Mouse (Mus musculus) heart, embryonic 14.5 days (tissue): ENCODE measurements around the gene Myh9. TPM values are rescaled to one million over a fixed set of nuclear protein-coding genes. Genes with fewer than 3 reads are reported as not detected.

Source experiments
- ATAC-seq: fragments of 200-750 bp; cut with Nextera tagmentation; 2 replicates; pipeline ENCODE4 v1.8.0; 2017; ENCODE audit warnings: low read depth, moderate TSS enrichment; ENCODE audit not compliant: insufficient number of reproducible peaks, insufficient read depth, low FRiP score
- H3K27ac ChIP-seq, 2 experiments: fragments of 200-500 bp in 1 of 2; fragments of 300-500 bp in 1 of 2; sonication (generic) in 1 of 2; replicated peaks in 1 of 2; 2 replicates each; pipeline ENCODE4 v1.5.1; 2012 to 2014; ENCODE audit warnings: low read depth in 2 of 2, low read length in 2 of 2, control low read depth in 1 of 2, mild to moderate bottlenecking in 1 of 2, mixed read lengths in 1 of 2; ENCODE audit not compliant: control insufficient read depth in 1 of 2, insufficient read depth in 1 of 2
- H3K27me3 ChIP-seq: fragments of 300-500 bp; sonication (generic); 2 replicates; pipeline ENCODE4 v1.6.1; 2014; ENCODE audit warnings: mild to moderate bottlenecking, low read length, control low read depth; ENCODE audit not compliant: control insufficient read depth, insufficient read depth
- H3K36me3 ChIP-seq: fragments of 300-500 bp; sonication (generic); 2 replicates; pipeline ENCODE4 v1.6.1; 2014; ENCODE audit warnings: mild to moderate bottlenecking, control low read depth, low read length, mixed read lengths; ENCODE audit not compliant: control insufficient read depth, insufficient read depth
- H3K4me1 ChIP-seq, 2 experiments: fragments of 200-500 bp in 1 of 2; fragments of 300-500 bp in 1 of 2; sonication (generic) in 1 of 2; 2 replicates each; pipeline ENCODE4 v1.6.1; 2012 to 2014; ENCODE audit warnings: low read length in 2 of 2, control low read depth in 1 of 2, mixed read lengths in 1 of 2; ENCODE audit not compliant: control insufficient read depth in 2 of 2, insufficient read depth in 2 of 2
- H3K4me2 ChIP-seq: fragments of 300-500 bp; sonication (generic); 2 replicates; pipeline ENCODE4 v1.6.1; 2014; ENCODE audit warnings: mild to moderate bottlenecking, low read length
- H3K4me3 ChIP-seq, 2 experiments: fragments of 200-500 bp in 1 of 2; fragments of 300-500 bp in 1 of 2; sonication (generic) in 1 of 2; 2 replicates each; pipeline ENCODE4 v1.5.1; 2012 to 2014; ENCODE audit warnings: low read length in 2 of 2, mild to moderate bottlenecking in 2 of 2, control low read depth in 1 of 2, low read depth in 1 of 2, moderate library complexity in 1 of 2; ENCODE audit not compliant: control insufficient read depth in 1 of 2, insufficient read depth in 1 of 2
- H3K9ac ChIP-seq: fragments of 300-500 bp; sonication (generic); 2 replicates; pipeline ENCODE4 v1.6.1; 2014; ENCODE audit warnings: mild to moderate bottlenecking, low read length
- H3K9me3 ChIP-seq: fragments of 300-500 bp; sonication (generic); 2 replicates; pipeline ENCODE4 v1.6.1; 2016; ENCODE audit warnings: low read length, control low read depth; ENCODE audit not compliant: control insufficient read depth
- WGBS: fragments of 180-500 bp; shearing (Covaris S2); extraction: QIAGEN DNeasy Blood & Tissue Kit; methylation state at CpG from one replicate; pipeline ENCODE4 v1.1.7; 2014; 5-methylcytosine and 5-hydroxymethylcytosine counted together
- polyA plus RNA-seq: library from polyadenylated mRNA; unstranded; fragments of >200 nt; fragmentation: Nextera tagmentation; extraction: Ambion mirVana; gene quantifications from 2 replicates; pipeline ENCODE4 v1.2.1, GENCODE M21; 2014

Gene Myh9
- polyA plus RNA-seq, 1 experiment from 2014 or later: 31.0 TPM

DNA sequence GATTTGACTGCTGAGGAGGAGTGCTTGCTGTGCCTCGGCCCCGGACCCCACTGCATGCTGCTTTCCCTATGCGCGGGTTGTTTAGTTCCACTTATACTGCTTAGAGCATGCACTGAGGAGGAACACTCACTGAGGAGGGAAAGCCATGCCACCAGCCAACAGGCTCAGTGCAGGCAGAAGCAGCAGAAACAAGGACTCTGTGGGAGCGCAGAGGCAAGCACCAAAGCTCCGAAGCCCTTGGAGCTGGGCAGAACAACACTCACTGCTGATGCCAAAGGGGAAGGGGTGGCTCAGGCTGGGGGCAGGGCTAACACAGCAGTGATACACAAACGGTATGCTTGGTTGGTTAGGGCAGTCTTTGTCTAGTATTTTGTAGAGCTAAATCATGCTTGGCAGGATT lies 24.6 kb downstream of the Myh9 start:
- Histone ChIP-seq H3K9ac (peak overlapping the region; percentile 18; the same call in 1 of the 2 replicates), H3K4me2 (no peak overlapping the region)

DNA sequence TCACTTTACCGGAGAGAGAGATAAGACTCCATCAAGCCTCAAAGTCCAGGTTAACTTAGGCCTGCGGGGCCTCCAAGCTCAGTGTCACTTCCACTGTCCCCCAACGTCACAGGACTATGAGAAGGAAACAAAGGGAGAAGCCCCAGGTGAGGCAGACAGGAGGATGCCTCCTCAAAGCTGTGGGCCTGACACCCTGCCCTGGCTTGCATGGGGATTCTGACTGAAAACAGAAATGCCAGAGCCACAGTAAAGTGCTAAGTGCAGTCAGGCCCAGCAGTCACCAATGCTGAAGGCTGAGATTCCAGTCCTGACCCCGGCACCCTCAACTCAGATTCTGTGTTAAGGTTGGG lies 25.4 kb downstream of the Myh9 start:
- Histone ChIP-seq H3K27me3 (no peaks in the 10 kb centered on the region), H3K9ac (peak overlapping the region; percentile 60), H3K27ac (peak overlapping the region; percentile 73 to 75), H3K4me3 (no peak overlapping the region), H3K4me2 (peak overlapping the region; percentile 28), H3K9me3 (no peaks in the 10 kb centered on the region), H3K4me1 (peaks cover 63 to 91% of the 10 kb centered on the region in 2 experiments), H3K36me3 (peaks cover 24% of the 10 kb centered on the region)
- WGBS: 32% methylated on average over 4 of the region's 4 CpGs
- ATAC-seq: no peak

More for the DNA sequence above, 24.6 kb downstream of the Myh9 start:
- Histone ChIP-seq H3K36me3 (peaks cover 15% of the 10 kb centered on the region), H3K4me3 (no peak overlapping the region), H3K4me1 (peaks cover 69 to 91% of the 10 kb centered on the region in 2 experiments), H3K27me3 (no peaks in the 10 kb centered on the region), H3K9me3 (no peaks in the 10 kb centered on the region), H3K27ac (peak overlapping the region; percentile 63 to 75)
- ATAC-seq: no peak
- WGBS: 44% methylated on average over 7 of the region's 7 CpGs

DNA sequence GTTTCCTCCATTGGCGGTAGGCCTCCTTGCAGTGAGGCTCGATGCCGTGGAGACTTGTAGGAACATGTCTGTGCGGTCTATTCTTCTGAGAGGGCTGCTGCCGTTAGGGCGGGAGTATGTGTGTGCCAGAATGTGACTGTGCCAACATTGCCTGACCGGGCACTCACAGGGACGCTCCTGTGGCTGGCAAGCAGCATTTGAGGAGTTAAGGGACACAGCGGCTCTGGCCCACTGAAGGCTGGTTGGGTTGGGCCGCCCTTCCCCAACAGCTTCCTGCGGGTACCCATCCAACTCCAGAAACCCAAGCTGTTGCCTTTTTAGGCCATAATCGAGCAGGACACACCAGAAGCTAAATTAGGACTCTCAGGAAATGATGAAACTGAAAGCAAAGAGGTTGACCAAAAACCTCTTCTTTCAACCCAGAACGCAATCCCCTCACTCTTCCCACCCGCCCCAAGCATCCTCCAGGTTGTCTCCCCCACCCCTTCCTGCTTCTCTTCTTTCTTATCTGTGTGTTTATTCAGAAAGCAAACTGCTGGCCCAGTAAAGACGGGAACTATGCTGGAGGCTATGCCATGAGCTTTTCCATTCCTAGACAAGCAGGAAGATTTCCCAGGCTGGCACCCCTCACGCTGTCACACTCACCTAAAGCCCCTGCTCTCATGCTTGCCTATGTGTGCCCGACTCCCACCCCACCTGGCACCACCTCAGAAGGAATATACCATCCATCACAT lies 25.9 kb downstream of the Myh9 start:
- Histone ChIP-seq H3K9ac (peak overlapping the region; percentile 60), H3K27ac (peak overlapping the region; percentile 74 to 75), H3K4me1 (peaks cover 63 to 91% of the 10 kb centered on the region in 2 experiments), H3K4me2 (peak overlapping the region; percentile 28), H3K9me3 (no peaks in the 10 kb centered on the region), H3K36me3 (peaks cover 29% of the 10 kb centered on the region), H3K4me3 (no peak overlapping the region), H3K27me3 (no peaks in the 10 kb centered on the region)
- 50% methylated on average over 17 of the region's 17 CpGs for WGBS
- ATAC-seq: no peak

DNA sequence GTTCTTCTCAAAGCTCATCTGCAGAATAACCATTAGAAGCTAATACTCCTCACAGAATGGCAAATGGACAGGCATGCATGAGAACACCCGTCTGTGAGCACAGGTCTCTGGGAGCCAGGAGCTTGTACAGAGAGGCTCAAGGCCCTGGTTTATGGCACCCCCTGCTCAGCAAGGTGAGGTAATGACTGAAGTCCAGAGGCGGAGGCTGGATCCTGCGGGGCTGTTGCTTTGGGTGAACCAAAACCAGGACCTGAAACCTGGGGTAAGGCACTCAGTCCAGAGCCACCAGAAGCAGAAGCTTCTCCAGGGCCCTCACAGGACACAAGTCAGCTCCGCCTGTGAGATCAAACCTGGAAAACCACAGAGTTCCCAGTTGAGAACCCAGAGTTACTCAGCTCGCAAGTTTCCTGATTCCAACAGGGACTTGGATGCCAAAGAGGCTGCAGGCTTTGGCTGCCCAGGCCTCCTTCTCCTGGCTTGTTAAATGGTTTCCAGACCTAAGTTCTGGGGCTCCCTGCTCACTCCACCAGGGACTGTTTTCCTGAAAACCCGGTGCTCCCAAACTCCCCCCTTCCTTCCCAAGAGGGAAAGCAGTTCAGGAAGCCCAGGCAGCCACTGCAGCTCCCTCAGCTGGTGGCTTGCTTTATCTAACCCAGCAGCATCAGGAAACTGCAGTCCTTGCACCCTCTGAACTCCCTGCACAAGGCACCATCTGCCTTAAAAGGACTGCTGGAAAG lies 28.2 kb downstream of the Myh9 start:
- peaks cover 54 to 89% of the 10 kb centered on the region in 2 experiments for H3K4me1 ChIP-seq
- H3K4me2 ChIP-seq: no peak overlapping the region
- peaks cover 43% of the 10 kb centered on the region for H3K36me3 ChIP-seq
- H3K27me3 ChIP-seq: no peaks in the 10 kb centered on the region
- H3K27ac ChIP-seq: peak overlapping the region; percentile 34 to 75
- H3K4me3 ChIP-seq: no peak overlapping the region
- no peaks in the 10 kb centered on the region for H3K9me3 ChIP-seq
- ATAC-seq: peak; percentile 17; the same call in 1 of the 2 replicates
- 69% methylated on average over 6 of the region's 6 CpGs for WGBS
- H3K9ac ChIP-seq: peak overlapping the region; percentile 22; the same call in 1 of the 2 replicates

DNA sequence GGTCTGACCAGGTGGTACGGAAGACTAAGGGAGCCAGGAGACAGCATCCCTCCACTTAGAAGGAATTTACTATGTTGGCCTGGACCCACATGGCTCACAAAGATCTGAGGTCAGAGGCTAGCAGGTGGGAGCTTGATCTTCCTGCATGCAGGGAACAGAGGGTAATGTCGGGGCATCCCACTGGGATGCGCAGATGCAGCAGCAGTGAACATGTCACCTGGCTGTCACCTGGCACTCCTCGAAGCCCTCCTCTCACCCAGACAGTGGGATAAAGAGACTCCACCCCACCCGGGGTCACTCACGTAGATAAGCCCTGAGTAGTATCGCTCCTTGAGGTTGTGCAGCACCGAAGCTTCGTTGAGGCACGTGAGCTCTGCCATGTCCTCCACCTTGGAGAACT lies 29.4 kb downstream of the Myh9 start:
- no peak overlapping the region for H3K4me3 ChIP-seq
- H3K4me2 ChIP-seq: no peak overlapping the region
- no peak overlapping the region for H3K27ac ChIP-seq
- no peak for ATAC-seq
- peaks cover 49 to 79% of the 10 kb centered on the region in 2 experiments for H3K4me1 ChIP-seq
- no peaks in the 10 kb centered on the region for H3K9me3 ChIP-seq
- H3K27me3 ChIP-seq: no peaks in the 10 kb centered on the region
- peaks cover 54% of the 10 kb centered on the region for H3K36me3 ChIP-seq
- no peak overlapping the region for H3K9ac ChIP-seq
- 86% methylated on average over 10 of the region's 10 CpGs for WGBS

DNA sequence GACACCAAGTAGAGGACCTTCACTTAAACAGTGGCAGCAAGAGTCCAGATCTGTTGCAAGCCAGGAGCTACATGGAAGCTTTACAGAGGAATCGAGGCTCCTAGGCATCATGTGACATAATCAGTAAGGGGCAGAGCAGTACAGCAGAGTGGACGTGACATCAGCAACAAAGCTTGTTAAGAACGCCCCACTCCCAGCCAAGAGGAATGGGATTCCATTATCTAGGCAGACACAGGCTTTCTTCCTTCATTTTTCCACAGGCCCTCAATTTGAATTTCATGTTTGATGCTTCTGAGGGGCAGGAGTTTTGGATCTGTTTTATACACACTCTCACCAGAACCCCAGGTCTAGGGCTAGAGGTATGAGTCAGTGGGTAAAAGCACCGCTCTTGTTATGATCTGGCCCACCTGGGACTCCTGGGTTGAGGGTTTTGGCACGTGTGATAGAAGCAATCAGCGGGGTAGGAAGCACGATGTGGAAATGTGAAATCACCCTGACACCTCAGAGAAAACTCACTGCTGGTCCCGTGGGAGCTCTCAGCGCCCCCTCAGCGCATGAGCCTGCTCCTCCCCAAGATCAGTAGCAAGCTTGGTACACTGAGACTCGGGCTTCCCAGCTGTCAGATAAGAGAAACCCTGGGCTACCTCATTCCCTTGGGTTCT lies 30.7 kb downstream of the Myh9 start:
- Histone ChIP-seq H3K27ac (peak overlapping the region; percentile 71 to 81), H3K4me1 (peaks cover 43 to 79% of the 10 kb centered on the region in 2 experiments), H3K9ac (peak overlapping the region; percentile 52; the same call in 1 of the 2 replicates), H3K9me3 (no peaks in the 10 kb centered on the region), H3K4me2 (no peak overlapping the region), H3K27me3 (no peaks in the 10 kb centered on the region), H3K36me3 (peaks cover 67% of the 10 kb centered on the region), H3K4me3 (no peak overlapping the region)
- WGBS: 35% methylated on average over 11 of the region's 11 CpGs
- ATAC-seq: 0 out of 2 replicates have a peak, but pooled peaks have one; percentile 57

DNA sequence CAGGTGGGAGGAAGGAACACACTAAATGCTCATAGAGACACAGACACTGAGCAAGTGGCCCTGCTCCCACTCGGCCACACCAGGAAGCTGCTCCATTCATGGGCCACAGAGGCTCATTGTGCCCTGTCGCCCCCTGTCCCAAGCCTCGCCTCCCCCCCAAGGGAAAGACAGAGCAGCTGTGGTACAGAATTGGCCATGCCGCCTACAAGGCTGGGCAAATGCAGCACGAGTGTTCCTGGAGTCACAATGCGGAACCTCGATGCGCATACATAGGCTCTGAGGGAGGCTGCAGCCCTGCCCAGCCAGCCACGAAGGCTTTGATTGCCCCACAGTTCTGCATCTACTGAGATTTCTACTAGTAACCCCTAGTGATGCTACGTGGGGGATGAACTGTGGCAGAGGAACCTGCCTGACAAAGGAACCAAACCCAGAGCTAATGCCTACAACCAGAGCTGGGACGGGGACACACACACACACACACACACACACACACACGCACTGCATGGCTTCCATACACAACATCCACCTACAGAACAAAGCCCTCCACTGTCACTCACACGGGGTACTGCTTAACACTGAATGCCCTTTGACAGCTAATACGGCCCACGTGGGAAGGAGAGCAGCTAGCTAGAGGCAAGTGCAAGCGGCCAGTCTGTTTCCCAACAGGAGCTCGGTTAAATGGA lies 31.4 kb downstream of the Myh9 start:
- Histone ChIP-seq H3K27ac (peak overlapping the region; percentile 71 to 81), H3K4me3 (no peak overlapping the region), H3K9me3 (no peaks in the 10 kb centered on the region), H3K9ac (peak overlapping the region; percentile 4; the same call in 1 of the 2 replicates), H3K36me3 (peaks cover 74% of the 10 kb centered on the region), H3K4me1 (peaks cover 40 to 79% of the 10 kb centered on the region in 2 experiments), H3K27me3 (no peaks in the 10 kb centered on the region), H3K4me2 (no peak overlapping the region)
- 80% methylated on average over 17 of the region's 17 CpGs for WGBS
- no peak for ATAC-seq
